Mouse (Mus musculus) bone marrow macrophage, adult 2 months (primary cell): Measurements from ENCODE around the gene Angpt4. TPM values are rescaled to one million over a fixed set of nuclear protein-coding genes. Genes with fewer than 3 reads are reported as not detected.

ENCODE experiments used
- H3K27ac ChIP-seq: 2 replicates; pipeline ENCODE4 v1.5.1; 2012; ENCODE audit warnings: low read depth, low read length; ENCODE audit not compliant: insufficient read depth
- H3K4me1 ChIP-seq: 2 replicates; pipeline ENCODE4 v1.6.1; 2012; ENCODE audit warnings: low read length; ENCODE audit not compliant: control insufficient read depth, insufficient read depth
- H3K4me3 ChIP-seq: 2 replicates; pipeline ENCODE4 v1.5.1; 2012; ENCODE audit warnings: mild to moderate bottlenecking, low read length, moderate library complexity; ENCODE audit not compliant: insufficient read depth
- CTCF ChIP-seq: IDR thresholded peaks from 2 replicates; pipeline ENCODE4 v1.5.1; 2012; ENCODE audit warnings: low read depth, mild to moderate bottlenecking, low read length, moderate library complexity
- POLR2A ChIP-seq: IDR thresholded peaks from 2 replicates; pipeline ENCODE4 v1.6.1; 2012; ENCODE audit warnings: mild to moderate bottlenecking, low read depth, low read length, borderline replicate concordance
- polyA plus RNA-seq: library from polyadenylated mRNA; stranded (reverse); fragments of >200 nt; gene quantifications from 2 replicates; pipeline ENCODE4 v1.2.4, GENCODE M21; 2012; ENCODE audit not compliant: missing spikeins, insufficient read depth, insufficient read length

Gene Angpt4
- polyA plus RNA-seq, 1 experiment: not detected

DNA sequence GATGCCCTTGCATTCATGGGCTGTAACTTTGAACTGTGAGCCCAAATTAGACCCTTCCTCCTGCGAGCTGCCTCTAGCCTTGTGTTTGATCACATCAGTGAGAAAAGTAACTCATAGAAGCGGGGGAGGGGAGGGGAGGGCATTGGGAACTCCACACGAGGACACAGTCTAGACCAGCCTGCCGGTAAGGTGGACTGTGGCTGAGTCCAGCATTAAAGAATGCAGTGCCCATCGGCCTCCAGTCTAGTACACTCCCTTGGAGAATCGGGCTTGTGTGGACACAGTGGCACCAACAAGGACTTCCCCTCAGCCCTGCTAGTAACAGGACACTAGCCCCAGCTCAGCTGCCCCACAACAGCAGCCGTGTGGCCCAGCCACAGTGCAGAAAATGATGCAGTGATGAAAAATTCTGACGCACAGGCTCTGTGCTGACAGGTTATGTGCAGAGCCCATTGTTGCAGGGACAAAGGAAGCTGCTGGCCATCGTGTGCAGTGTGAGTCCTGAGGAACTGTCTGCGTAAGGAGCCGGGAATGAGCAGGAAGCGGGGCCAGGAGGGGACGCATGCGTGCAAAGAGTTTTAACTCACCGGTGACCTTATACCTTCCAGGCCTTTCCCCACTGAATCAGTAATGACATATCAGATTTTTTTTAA is 17.8 kb upstream of the Angpt4 start:
- Histone ChIP-seq H3K4me3 (no peak overlapping the region), H3K4me1 (no peaks in the 10 kb centered on the region), H3K27ac (no peak overlapping the region)
- TF ChIP-seq CTCF (no peak), POLR2A (no peak)

DNA sequence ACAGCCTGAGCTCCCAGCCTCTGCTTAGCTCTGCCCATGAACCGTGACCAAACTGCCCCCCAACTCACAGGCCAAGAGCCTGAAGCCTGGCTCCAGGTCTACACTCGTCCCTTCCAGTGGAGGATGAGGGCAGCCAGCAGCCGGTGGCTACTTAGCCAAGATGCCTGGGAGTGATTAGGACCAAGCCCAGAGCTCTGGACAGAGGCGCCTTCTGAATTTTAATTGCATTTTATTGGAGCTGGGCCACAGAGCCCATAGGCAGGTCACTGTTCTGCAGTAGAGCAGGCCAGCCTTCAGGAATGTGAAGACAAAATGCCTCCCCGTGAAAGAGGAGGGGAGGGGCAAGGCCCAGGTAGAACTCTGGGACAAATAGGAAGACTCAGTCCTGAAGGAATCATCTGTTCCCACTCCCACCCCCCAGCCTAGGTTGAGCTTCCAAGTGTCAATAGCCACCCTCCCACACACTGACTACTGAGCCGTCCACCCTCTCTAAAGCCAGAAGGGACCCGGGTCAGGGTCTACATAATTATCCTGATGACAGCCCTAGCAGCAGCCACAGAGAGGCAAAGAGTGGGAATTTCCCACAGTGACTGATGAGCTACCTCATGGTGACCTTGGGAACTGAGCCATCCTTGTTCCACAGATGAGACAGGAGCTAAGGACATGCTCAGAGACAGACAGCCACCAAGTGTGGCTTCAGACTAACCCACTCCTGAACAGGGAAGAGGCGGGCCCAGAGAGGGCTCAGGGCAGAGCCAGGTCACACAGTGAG is 16.6 kb upstream of the Angpt4 start:
- TF ChIP-seq POLR2A (no peak), CTCF (no peak)

DNA sequence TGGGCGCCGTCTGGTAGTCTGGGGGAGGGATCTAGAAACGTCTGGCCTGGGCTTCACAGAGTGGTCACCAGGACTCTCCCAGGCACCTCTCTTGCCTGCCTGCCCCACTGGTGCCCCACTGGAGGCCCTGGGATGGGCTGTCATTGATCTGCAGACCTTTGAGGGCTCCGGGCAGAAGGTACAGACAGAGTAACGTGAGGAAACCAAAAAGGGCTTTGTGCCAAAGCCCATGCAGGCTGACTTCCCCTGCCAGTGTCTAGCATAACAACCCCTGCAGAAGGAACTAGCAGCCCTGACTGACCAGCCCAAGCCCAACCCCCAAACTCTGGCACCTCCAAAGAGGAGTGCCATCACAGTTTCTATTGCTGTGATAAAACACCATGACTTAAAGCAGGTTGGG is 15.1 kb upstream of the Angpt4 start:
- no peak overlapping the region for H3K4me3 ChIP-seq
- H3K4me1 ChIP-seq: no peaks in the 10 kb centered on the region
- H3K27ac ChIP-seq: no peak overlapping the region
- TF ChIP-seq CTCF: no peak
- no peak for TF ChIP-seq POLR2A

More for the DNA sequence above, 16.6 kb upstream of the Angpt4 start:
- Histone ChIP-seq H3K27ac (no peak overlapping the region), H3K4me1 (no peaks in the 10 kb centered on the region), H3K4me3 (no peak overlapping the region)

DNA sequence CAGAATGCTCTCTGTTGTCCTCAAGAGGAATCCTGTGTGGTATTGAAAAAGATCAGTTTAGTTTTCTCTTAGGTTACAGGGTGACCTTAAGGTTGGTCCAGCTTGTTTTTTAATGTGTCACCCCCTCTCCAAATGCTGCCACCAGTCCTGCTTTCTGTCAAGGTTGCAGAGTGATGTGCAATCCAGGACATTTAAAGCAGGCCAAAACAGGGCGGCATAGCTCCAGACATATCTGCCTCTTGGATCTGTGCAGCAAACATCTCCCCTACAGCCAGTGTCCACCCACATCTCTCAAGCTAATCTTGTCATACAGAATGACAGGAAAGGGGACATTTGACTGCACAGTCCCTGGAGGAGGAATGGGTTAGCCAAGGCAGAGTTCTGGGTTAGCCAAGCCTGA is 12.9 kb upstream of the Angpt4 start:
- Histone ChIP-seq H3K27ac (no peak overlapping the region), H3K4me1 (no peaks in the 10 kb centered on the region), H3K4me3 (no peak overlapping the region)
- no peak for TF ChIP-seq POLR2A
- TF ChIP-seq CTCF: no peak

DNA sequence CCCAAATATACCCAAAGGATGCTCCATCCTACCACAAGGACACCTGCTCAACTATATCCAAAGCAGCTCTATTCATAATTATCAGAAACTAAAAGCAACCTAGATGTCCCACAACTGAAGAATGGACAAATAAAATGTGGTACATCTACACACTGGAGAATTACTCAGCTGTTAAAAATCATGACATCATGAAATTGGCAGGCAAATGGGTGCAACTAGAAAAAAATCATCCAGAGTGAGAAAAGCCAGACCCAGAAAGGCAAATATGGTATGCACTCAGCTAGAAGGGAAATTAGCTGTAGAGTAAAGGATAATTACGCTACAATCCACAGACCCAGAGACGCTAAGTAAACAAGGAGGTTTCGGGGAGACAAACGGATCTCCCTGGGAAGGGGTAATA is 10.2 kb upstream of the Angpt4 start:
- no peak overlapping the region for H3K27ac ChIP-seq
- H3K4me3 ChIP-seq: no peak overlapping the region
- no peak for TF ChIP-seq POLR2A
- TF ChIP-seq CTCF: no peak
- H3K4me1 ChIP-seq: no peaks in the 10 kb centered on the region

DNA sequence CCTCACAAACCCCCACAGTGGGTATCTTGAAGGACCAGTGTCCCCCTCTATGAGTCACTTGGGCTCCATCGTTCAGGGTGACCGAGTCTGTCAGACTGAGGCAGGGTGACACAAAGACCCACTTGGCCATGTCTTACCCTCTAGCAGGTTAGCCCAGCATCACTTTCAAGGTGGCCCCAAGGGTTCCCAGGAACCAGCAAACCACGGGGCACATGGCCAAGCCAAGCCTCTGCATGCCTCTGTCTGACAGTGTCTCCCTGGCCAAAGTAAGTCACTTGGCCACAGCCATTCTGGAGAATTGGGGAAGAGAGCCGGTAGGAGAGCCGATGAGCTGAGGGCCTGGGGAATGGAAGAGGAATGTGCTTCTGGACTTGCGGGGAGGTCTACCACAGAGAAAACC is 7.7 kb upstream of the Angpt4 start:
- TF ChIP-seq CTCF (no peak), POLR2A (no peak)
- no peak overlapping the region for H3K27ac ChIP-seq
- H3K4me3 ChIP-seq: no peak overlapping the region
- no peaks in the 10 kb centered on the region for H3K4me1 ChIP-seq

DNA sequence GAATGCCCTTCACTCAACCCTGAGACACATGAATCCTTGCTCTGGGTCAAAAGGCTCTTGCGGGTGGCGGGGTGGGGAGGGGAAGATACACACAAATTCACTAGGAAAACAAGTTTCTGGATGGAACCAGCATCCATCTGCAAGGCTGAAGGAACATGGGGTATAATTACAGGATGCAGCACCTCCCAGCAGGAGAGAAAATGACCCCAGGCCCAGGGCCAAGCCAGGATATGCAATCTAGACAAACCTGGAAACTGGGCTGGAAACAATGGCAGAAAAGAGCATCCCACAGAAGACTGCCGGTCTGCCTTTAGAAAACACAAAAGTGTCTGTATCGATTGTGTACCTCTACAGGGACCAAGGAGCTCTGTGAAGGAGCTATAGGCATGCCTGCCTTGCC is 7.1 kb upstream of the Angpt4 start:
- H3K27ac ChIP-seq: no peak overlapping the region
- no peak for TF ChIP-seq POLR2A
- no peak for TF ChIP-seq CTCF
- H3K4me1 ChIP-seq: no peaks in the 10 kb centered on the region

DNA sequence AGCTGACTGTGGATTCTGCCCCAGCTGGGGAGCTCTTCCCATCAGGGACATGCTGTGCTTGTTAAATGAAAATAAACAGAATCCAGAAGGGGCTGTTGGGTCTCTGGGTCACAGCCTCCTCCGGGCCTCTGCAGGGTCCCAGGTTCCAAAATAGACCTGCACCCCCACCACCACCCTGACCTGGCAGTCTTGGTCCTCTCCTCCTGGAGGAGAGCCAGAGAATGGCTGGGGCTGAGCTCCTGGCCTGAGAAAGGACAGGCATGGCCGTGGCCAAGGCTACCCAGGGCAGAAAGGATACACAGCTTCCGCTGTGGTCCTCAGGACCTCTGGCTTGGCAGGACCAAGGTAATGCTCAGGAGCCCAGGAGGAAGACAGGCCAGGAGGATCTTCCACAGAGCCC is 6.4 kb upstream of the Angpt4 start:
- no peaks in the 10 kb centered on the region for H3K4me1 ChIP-seq
- H3K4me3 ChIP-seq: no peak overlapping the region
- H3K27ac ChIP-seq: no peak overlapping the region
- TF ChIP-seq POLR2A: no peak
- no peak for TF ChIP-seq CTCF

More for the DNA sequence above, 7.1 kb upstream of the Angpt4 start:
- no peak overlapping the region for H3K4me3 ChIP-seq

DNA sequence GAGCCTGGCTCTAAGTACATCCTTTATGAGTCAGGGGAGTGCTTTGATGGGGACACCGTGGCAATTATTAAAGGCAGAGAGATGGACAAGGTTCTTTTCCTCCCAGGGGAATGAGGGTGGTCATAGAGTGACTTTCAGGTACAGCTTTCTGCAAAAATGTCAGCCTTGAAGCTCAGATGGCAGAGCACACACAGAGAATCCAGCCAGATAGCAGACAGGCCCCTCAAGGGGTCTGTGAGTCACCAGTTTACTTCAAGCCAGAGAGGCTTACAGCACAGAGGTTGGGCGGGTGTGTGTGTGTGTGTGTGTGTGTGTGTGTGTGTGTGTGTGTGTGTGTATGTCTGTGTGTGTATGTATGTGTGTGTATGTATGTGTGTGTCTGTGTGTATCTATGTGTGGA is 4.0 kb upstream of the Angpt4 start:
- peaks cover 11% of the 10 kb centered on the region for H3K4me1 ChIP-seq
- H3K27ac ChIP-seq: no peak overlapping the region
- no peak overlapping the region for H3K4me3 ChIP-seq
- TF ChIP-seq CTCF: no peak
- TF ChIP-seq POLR2A: no peak

DNA sequence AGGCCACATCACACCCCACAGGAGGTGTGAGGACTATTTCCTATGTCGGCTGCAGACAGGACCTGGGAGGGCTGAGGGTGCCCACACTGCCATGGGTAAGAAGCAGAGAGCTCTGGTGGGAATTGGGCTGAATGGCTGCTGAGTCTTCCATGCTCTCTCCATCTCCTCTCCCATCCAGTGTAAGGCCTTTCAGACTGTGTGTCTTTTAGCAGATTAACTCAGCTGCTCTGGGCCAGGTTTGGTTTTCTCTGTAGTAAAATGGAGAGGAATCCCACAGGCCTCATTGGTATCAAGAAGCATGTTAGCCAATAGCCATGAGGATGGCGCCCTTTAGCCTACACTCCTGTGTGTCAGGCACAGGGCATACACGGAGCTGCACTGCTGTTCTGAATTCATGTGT is 1.6 kb upstream of the Angpt4 start:
- H3K4me1 ChIP-seq: peaks cover 11% of the 10 kb centered on the region
- H3K4me3 ChIP-seq: no peak overlapping the region
- TF ChIP-seq CTCF (no peak), POLR2A (no peak)
- H3K27ac ChIP-seq: no peak overlapping the region

DNA sequence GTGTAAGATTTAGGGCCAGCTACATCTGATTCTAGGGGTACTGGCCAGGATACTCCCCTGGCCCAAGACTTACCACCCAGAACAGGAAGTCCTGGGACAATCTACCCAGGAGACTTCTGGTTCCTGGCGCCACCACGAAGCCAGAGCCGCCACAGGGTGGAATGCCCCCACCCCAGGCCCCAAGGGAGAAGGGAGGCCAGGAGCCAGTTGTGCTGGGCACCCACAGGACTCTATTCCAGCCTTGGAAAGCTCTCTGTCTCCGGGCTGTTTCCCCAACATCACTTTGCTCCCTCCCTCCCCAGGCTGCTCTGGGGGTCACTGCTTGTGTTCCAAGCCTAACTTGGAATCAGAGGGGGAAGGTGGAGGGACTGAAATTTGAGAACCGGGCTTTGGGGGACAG is 512 bp upstream of the Angpt4 start:
- Histone ChIP-seq H3K27ac (no peak overlapping the region), H3K4me1 (peaks cover 11% of the 10 kb centered on the region), H3K4me3 (no peak overlapping the region)
- TF ChIP-seq CTCF (no peak), POLR2A (no peak)
